Mouse (Mus musculus): ENCODE measurements around the gene Ssna1. TPM values are rescaled to one million over a fixed set of nuclear protein-coding genes. Genes with fewer than 3 reads are reported as not detected.

Gene Ssna1
- total and polyA plus RNA-seq, 3 experiments: 47.0 to 237 (median 100) TPM

DNA sequence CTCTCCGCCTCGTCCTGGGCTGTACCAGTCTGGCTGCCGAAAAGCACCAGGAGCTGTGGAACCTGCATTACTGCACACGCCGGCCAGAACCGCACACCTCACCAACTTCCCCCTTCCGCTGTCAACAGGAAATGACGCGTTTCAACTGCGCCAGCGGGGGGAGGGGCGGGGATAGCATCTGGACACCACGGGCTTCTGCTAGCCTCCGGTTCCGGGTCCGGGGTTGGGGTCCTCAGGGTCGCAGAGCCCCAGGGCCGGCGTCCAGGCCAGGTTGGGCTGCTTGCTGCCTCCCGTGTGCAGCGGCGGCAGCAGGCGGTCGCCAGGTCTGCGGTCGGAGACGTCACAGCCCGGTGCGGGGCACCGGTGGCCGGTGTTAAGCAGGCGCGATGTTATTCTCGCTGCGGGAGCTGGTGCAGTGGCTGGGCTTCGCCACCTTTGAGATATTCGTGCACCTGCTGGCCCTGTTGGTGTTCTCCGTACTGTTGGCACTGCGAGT is 16.9 kb downstream of the Ssna1 start, which contains the start of gene Tmem203:
TSS of gene Tmem203 (plus strand) at position 156 of the 496 bp plus-strand sequence.
- Histone ChIP-seq H3K4me3 (ENCODE audit: low read depth, low read length) (peak within 1 kb of the TSS; percentile 98), H3K4me1 (ENCODE audit: insufficient read depth, low read depth, low read length) (peaks cover 48% of the 10 kb centered on the region), H3K27me3 (ENCODE audit: insufficient read depth, low read length) (no peaks in the 10 kb centered on the region), H3K36me3 (replicated peaks) (peaks cover 50% of the 10 kb centered on the region), H3K9me3 (replicated peaks) (no peaks in the 10 kb centered on the region)
- peak; percentile 82 for DNase-seq (ENCODE audit: low spot score)
- TF ChIP-seq GATA2 (IDR thresholded peaks at IDR 0.05; ENCODE audit: borderline replicate concordance, low read depth, low read length) (no peak), CTCF (IDR thresholded peaks at IDR 0.05; ENCODE audit: low read depth, low read length) (no peak), TAL1 (conservative IDR thresholded peaks at IDR 0.05; ENCODE audit: low read depth, low read length) (no peak), GATA1 (IDR thresholded peaks at IDR 0.05; ENCODE audit: borderline replicate concordance, low read length) (no peak), POLR2AphosphoS5 (IDR thresholded peaks at IDR 0.05; ENCODE audit: insufficient replicate concordance, low read depth, low read length) (no peak)
- ATAC-seq (ENCODE audit: extremely low read depth, insufficient number of reproducible peaks, low FRiP score, poor library complexity, severe bottlenecking): peak; percentile 63

DNA sequence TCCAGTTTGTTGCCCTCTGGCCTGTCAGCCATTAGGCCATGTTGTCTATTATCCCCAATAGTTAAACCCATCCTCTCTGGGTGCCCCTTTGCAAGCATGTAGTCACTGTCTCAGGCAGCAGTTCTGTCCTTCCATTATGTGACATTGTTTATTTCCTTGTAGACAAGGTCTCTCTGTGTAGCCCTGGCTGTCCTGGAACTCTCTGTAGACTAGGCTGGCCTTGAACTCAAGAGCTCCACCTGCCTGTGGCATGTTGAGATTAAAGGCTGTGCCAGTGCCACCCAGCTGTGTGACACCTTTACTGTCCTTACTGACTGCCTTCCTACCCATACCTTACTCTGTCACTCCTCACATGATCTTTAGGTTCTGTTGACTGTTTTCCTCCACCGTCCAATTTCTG is 19.9 kb downstream of the Ssna1 start:
- H3K4me1 ChIP-seq (ENCODE audit: insufficient read depth, low read depth, low read length): peaks cover 46% of the 10 kb centered on the region
- H3K4me3 ChIP-seq (ENCODE audit: low read depth, low read length): no peak overlapping the region
- ATAC-seq (ENCODE audit: extremely low read depth, insufficient number of reproducible peaks, low FRiP score, poor library complexity, severe bottlenecking): no peak
- no peaks in the 10 kb centered on the region; the same call in 1 of the 2 replicates for H3K27me3 ChIP-seq (ENCODE audit: insufficient read depth, low read length)
- TF ChIP-seq GATA2 (IDR thresholded peaks at IDR 0.05; ENCODE audit: borderline replicate concordance, low read depth, low read length) (no peak), CTCF (IDR thresholded peaks at IDR 0.05; ENCODE audit: low read depth, low read length) (peak; percentile 14; the same call in 1 of the 2 replicates)
- H3K9me3 ChIP-seq (replicated peaks): no peaks in the 10 kb centered on the region
- DNase-seq (ENCODE audit: low spot score): no peak
- peaks cover 72% of the 10 kb centered on the region for H3K36me3 ChIP-seq (replicated peaks)

DNA sequence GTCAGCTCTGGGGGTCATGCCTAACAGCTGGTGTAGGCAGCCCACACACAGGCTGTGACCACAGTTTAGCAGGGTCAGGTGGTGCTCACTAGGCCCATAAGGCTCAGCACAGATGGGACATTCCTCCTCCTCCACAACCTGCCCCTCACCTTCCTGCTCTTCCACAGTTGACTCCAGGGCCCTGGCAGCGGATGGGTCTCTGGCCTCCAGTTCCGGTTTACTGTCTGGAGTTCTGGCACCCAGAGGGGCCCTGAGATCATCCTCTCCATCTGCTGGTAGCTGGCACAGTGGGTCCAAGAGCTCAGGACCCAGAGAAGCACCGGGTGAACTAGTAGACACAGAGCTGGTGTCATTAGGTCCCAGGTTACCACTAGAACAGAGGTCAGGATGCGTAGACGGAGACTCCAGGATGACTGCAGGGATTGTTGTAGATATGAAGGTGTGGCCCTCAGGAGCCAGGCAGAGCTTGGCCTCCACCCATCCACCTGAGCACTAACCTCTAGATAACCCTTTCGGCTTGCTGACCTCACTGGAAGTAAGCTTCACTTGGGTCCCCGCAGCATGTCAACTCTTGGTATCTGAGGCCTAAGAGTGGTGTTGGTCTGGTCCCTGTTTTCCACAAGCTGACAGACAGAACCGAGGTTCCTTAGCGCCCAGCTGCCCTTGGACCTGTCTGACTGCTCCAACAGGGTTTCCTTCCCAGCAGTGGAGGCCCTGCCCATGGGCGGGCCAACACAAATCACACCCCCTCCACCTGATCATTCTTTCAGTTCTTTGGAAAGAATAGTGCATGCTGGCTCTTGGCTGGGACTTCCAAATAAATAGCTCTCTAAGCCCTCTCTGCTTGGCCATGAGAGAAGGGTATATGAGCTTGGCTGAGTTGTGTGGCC is 25.8 kb downstream of the Ssna1 start, which contains the start of gene AL732309.1:
TSS of gene AL732309.1 (minus strand) at position 681 of the 890 bp plus-strand sequence.
- Histone ChIP-seq H3K36me3 (replicated peaks) (peaks cover 84% of the 10 kb centered on the region), H3K4me3 (ENCODE audit: low read depth, low read length) (no peak within 1 kb of the TSS)
- ATAC-seq (ENCODE audit: extremely low read depth, insufficient number of reproducible peaks, low FRiP score, poor library complexity, severe bottlenecking): no peak

GRCm38 (mm10) chr2:25244144-25244543 is 28.1 kb downstream of the Ssna1 start:
- ATAC-seq (ENCODE audit: extremely low read depth, insufficient number of reproducible peaks, low FRiP score, poor library complexity, severe bottlenecking): no peak
- Histone ChIP-seq H3K36me3 (replicated peaks) (peaks cover 62% of the 10 kb centered on the region), H3K4me1 (ENCODE audit: insufficient read depth, low read depth, low read length) (peaks cover 68% of the 10 kb centered on the region), H3K9me3 (replicated peaks) (no peaks in the 10 kb centered on the region), H3K4me3 (ENCODE audit: low read depth, low read length) (no peak overlapping the region), H3K27me3 (ENCODE audit: insufficient read depth, low read length) (peaks cover 25% of the 10 kb centered on the region)
- DNase-seq (ENCODE audit: low spot score): no peak
- TF ChIP-seq CTCF (IDR thresholded peaks at IDR 0.05; ENCODE audit: low read depth, low read length): no peak
- TF ChIP-seq POLR2AphosphoS5 (IDR thresholded peaks at IDR 0.05; ENCODE audit: insufficient replicate concordance, low read depth, low read length): no peak
- TF ChIP-seq GATA2 (IDR thresholded peaks at IDR 0.05; ENCODE audit: borderline replicate concordance, low read depth, low read length): no peak
- TF ChIP-seq GATA1 (IDR thresholded peaks at IDR 0.05; ENCODE audit: borderline replicate concordance, low read length): no peak
- no peak for TF ChIP-seq TAL1 (conservative IDR thresholded peaks at IDR 0.05; ENCODE audit: low read depth, low read length)

More for the DNA sequence above, 25.8 kb downstream of the Ssna1 start, which contains the start of gene AL732309.1:
- Histone ChIP-seq H3K27me3 (ENCODE audit: insufficient read depth, low read length) (peaks cover 17% of the 10 kb centered on the region), H3K9me3 (replicated peaks) (no peaks in the 10 kb centered on the region), H3K4me1 (ENCODE audit: insufficient read depth, low read depth, low read length) (peaks cover 57% of the 10 kb centered on the region)
- no peak for TF ChIP-seq GATA2 (IDR thresholded peaks at IDR 0.05; ENCODE audit: borderline replicate concordance, low read depth, low read length)
- TF ChIP-seq TAL1 (conservative IDR thresholded peaks at IDR 0.05; ENCODE audit: low read depth, low read length): no peak
- no peak for TF ChIP-seq GATA1 (IDR thresholded peaks at IDR 0.05; ENCODE audit: borderline replicate concordance, low read length)
- no peak for TF ChIP-seq POLR2AphosphoS5 (IDR thresholded peaks at IDR 0.05; ENCODE audit: insufficient replicate concordance, low read depth, low read length)
- no peak for TF ChIP-seq CTCF (IDR thresholded peaks at IDR 0.05; ENCODE audit: low read depth, low read length)
- no peak for DNase-seq (ENCODE audit: low spot score)

DNA sequence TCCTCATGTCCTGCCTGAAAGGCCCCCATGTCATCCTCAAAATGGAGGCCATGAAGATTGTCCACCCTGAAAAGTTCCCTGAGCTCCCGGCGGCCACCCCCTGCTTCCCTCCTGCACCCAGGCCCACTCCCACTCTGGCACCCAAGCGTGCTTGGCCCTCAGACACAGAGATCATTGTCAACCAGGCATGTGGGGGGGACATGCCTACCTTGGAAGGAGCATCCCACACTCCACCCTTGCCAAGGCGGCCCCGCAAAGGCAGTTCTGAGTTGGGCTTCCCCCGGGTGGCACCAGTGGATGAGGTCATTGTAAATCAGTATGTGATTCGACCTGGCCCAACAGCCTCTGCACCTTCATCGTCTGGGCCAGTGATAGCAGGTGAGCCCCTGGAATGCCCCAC is 28.9 kb downstream of the Ssna1 start:
- peaks cover 30% of the 10 kb centered on the region for H3K27me3 ChIP-seq (ENCODE audit: insufficient read depth, low read length)
- H3K36me3 ChIP-seq (replicated peaks): peaks cover 54% of the 10 kb centered on the region
- TF ChIP-seq POLR2AphosphoS5 (IDR thresholded peaks at IDR 0.05; ENCODE audit: insufficient replicate concordance, low read depth, low read length) (no peak), GATA1 (IDR thresholded peaks at IDR 0.05; ENCODE audit: borderline replicate concordance, low read length) (no peak), CTCF (IDR thresholded peaks at IDR 0.05; ENCODE audit: low read depth, low read length) (no peak)
- DNase-seq (ENCODE audit: low spot score) (no peak), ATAC-seq (ENCODE audit: extremely low read depth, insufficient number of reproducible peaks, low FRiP score, poor library complexity, severe bottlenecking) (no peak)
- H3K4me1 ChIP-seq (ENCODE audit: insufficient read depth, low read depth, low read length): peaks cover 73% of the 10 kb centered on the region
- H3K4me3 ChIP-seq (ENCODE audit: low read depth, low read length): no peak overlapping the region; the same call in 1 of the 2 replicates
- H3K9me3 ChIP-seq (replicated peaks): no peaks in the 10 kb centered on the region

DNA sequence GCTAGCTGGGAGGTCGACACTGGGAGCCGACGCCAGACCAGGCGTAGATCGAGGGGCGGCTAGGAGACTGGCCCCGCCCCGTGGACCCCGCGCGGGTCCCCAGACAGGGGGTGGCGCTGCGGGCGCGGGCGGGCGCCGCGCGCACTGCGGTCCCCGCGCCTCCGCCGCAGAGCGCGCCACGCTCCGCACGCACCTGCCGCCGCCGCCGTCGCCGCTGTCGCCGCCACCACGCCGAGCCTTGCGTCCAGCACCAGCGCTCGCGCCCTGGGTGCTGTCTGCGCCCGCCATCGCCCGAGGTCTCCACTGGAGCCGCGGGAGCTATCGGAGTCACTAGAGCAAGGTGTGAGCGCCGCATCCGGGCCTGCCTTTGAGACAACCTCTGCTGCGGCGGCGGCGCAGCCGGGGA is 30.1 kb downstream of the Ssna1 start, which contains the start of the genes Rnf208 and Cysrt1:
TSS of gene Rnf208 (plus strand) at position 155 of the 406 bp plus-strand sequence.
TSS of gene Cysrt1 (minus strand) at position 352 of the 406 bp plus-strand sequence.
- DNase-seq (ENCODE audit: low spot score) (no peak), ATAC-seq (ENCODE audit: extremely low read depth, insufficient number of reproducible peaks, low FRiP score, poor library complexity, severe bottlenecking) (no peak)
- Histone ChIP-seq H3K4me1 (ENCODE audit: insufficient read depth, low read depth, low read length) (peaks cover 82% of the 10 kb centered on the region), H3K9me3 (replicated peaks) (no peaks in the 10 kb centered on the region), H3K36me3 (replicated peaks) (peaks cover 41% of the 10 kb centered on the region), H3K27me3 (ENCODE audit: insufficient read depth, low read length) (peaks cover 43% of the 10 kb centered on the region), H3K4me3 (ENCODE audit: low read depth, low read length) (peak within 1 kb of the TSS; percentile 69)
- no peak for TF ChIP-seq POLR2AphosphoS5 (IDR thresholded peaks at IDR 0.05; ENCODE audit: insufficient replicate concordance, low read depth, low read length)
- no peak for TF ChIP-seq GATA2 (IDR thresholded peaks at IDR 0.05; ENCODE audit: borderline replicate concordance, low read depth, low read length)
- no peak for TF ChIP-seq GATA1 (IDR thresholded peaks at IDR 0.05; ENCODE audit: borderline replicate concordance, low read length)
- no peak for TF ChIP-seq TAL1 (conservative IDR thresholded peaks at IDR 0.05; ENCODE audit: low read depth, low read length)
- no peak for TF ChIP-seq CTCF (IDR thresholded peaks at IDR 0.05; ENCODE audit: low read depth, low read length)

All from G1E (cell line).